Mouse (Mus musculus) kidney, embryonic 14.5 days (tissue): ENCODE measurements around the gene Trpc4ap. TPM values are rescaled to one million over a fixed set of nuclear protein-coding genes. Genes with fewer than 3 reads are reported as not detected.

ENCODE experiments used
- ATAC-seq: fragments of 200-750 bp; cut with Nextera tagmentation; 2 replicates; pipeline ENCODE4 v1.8.0; 2017; ENCODE audit warnings: moderate number of reproducible peaks, mild to moderate bottlenecking, moderate TSS enrichment, moderate library complexity; ENCODE audit not compliant: low FRiP score, low TSS enrichment
- H3K27ac ChIP-seq: fragments of 300-500 bp; sonication (generic); 2 replicates; pipeline ENCODE4 v1.5.1; 2014; ENCODE audit warnings: low read depth, mild to moderate bottlenecking, low read length, moderate library complexity, mixed read lengths
- H3K27me3 ChIP-seq: fragments of 300-500 bp; sonication (generic); 2 replicates; pipeline ENCODE4 v1.6.1; 2014; ENCODE audit warnings: mild to moderate bottlenecking, low read length; ENCODE audit not compliant: control insufficient read depth, insufficient read depth
- H3K36me3 ChIP-seq: fragments of 300-500 bp; sonication (generic); 2 replicates; pipeline ENCODE4 v1.6.1; 2014; ENCODE audit warnings: low read length, mixed read lengths; ENCODE audit not compliant: control insufficient read depth, insufficient read depth
- H3K4me1 ChIP-seq: fragments of 300-500 bp; sonication (generic); 2 replicates; pipeline ENCODE4 v1.6.1; 2014; ENCODE audit warnings: low read length, mixed read lengths; ENCODE audit not compliant: control insufficient read depth, insufficient read depth
- H3K4me2 ChIP-seq: fragments of 300-500 bp; sonication (generic); replicated peaks from 2 replicates; pipeline ENCODE4 v1.6.1; 2014; ENCODE audit warnings: low read depth, mild to moderate bottlenecking, low read length
- H3K4me3 ChIP-seq: fragments of 300-500 bp; sonication (generic); 2 replicates; pipeline ENCODE4 v1.5.1; 2014; ENCODE audit warnings: mild to moderate bottlenecking, low read length
- H3K9ac ChIP-seq: fragments of 300-500 bp; sonication (generic); 2 replicates; pipeline ENCODE4 v1.6.1; 2014; ENCODE audit warnings: low read depth, mild to moderate bottlenecking, low read length, moderate library complexity
- H3K9me3 ChIP-seq: fragments of 300-500 bp; sonication (generic); 2 replicates; pipeline ENCODE4 v1.6.1; 2016; ENCODE audit warnings: low read length; ENCODE audit not compliant: control insufficient read depth
- WGBS: fragments of 180-500 bp; shearing (Covaris S2); extraction: QIAGEN DNeasy Blood & Tissue Kit; methylation state at CpG from one replicate; pipeline ENCODE4 v1.1.7; 2014; 5-methylcytosine and 5-hydroxymethylcytosine counted together
- polyA plus RNA-seq: library from polyadenylated mRNA; unstranded; fragments of >200 nt; fragmentation: Nextera tagmentation; extraction: Ambion mirVana; gene quantifications from 2 replicates; pipeline ENCODE4 v1.2.1, GENCODE M21; 2014

Trpc4ap gene
- polyA plus RNA-seq, 1 experiment from 2014 or later: 134 TPM

GRCm38 (mm10) chr2:155624730-155625129, 67.5 kb downstream of the Trpc4ap start:
- Histone ChIP-seq H3K27ac (no peak overlapping the region), H3K4me1 (peaks cover 5% of the 10 kb centered on the region; the same call in 1 of the 2 replicates), H3K9ac (no peak overlapping the region), H3K27me3 (peaks cover 26% of the 10 kb centered on the region), H3K36me3 (no peaks in the 10 kb centered on the region), H3K4me2 (no peak overlapping the region), H3K4me3 (no peak overlapping the region), H3K9me3 (no peaks in the 10 kb centered on the region)
- no peak for ATAC-seq
- WGBS: 40% methylated on average over 10 of the region's 10 CpGs

DNA sequence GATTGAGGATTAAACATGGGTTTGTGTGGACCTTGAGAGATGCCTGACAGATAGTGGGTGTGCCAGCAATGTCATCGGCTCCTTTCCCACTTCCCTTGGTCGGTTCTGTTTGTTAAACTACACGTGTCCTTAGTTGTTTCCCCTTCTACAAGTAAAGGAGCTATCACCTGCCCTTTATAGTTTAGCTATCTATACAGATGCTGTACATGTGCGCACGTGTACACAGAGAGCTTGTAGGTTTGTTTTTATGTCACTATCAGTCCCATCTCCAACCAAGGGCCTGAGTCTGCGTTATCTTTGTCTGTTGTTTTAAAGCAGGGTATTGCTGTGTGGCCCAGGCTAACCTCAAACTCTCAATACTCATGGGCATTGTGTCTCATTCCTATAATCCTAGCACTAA, 68.2 kb downstream of the Trpc4ap start:
- no peaks in the 10 kb centered on the region for H3K36me3 ChIP-seq
- no peak for ATAC-seq
- peaks cover 22% of the 10 kb centered on the region for H3K27me3 ChIP-seq
- no peak overlapping the region for H3K4me3 ChIP-seq
- H3K4me2 ChIP-seq: no peak overlapping the region
- WGBS: 87% methylated on average over 6 of the region's 6 CpGs
- peaks cover 2% of the 10 kb centered on the region; the same call in 1 of the 2 replicates for H3K4me1 ChIP-seq
- H3K27ac ChIP-seq: no peak overlapping the region
- no peak overlapping the region for H3K9ac ChIP-seq
- H3K9me3 ChIP-seq: no peaks in the 10 kb centered on the region

DNA sequence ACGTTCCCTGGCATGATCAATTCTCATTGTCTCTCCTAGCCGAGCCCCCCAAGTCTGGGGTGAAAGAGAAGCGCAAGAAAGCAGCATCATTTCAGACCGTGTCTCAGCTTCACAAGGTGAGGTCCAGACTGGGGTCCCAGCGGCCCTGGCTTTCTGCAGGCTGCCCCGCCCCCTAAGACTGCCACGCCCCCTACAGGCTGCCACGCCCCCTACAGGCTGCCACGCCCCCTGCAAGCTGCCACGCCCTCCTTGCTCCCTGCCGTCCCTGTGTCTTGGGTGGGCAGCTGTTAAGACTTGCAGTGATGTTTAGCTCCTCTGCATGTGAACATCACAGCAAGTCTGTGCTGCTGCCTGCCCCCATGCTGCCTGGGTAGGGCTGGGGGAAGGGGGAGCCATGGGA, 69.6 kb downstream of the Trpc4ap start:
- H3K4me1 ChIP-seq: no peaks in the 10 kb centered on the region
- H3K4me2 ChIP-seq: no peak overlapping the region
- no peaks in the 10 kb centered on the region for H3K36me3 ChIP-seq
- no peak for ATAC-seq
- 32% methylated on average over 11 of the region's 11 CpGs for WGBS
- no peak overlapping the region for H3K4me3 ChIP-seq
- no peak overlapping the region for H3K27ac ChIP-seq
- peaks cover 10% of the 10 kb centered on the region; the same call in 1 of the 2 replicates for H3K27me3 ChIP-seq
- H3K9ac ChIP-seq: no peak overlapping the region
- H3K9me3 ChIP-seq: no peaks in the 10 kb centered on the region

- Histone ChIP-seq H3K36me3 (no peaks in the 10 kb centered on the region), H3K27ac (no peak overlapping the region), H3K4me2 (no peak overlapping the region), H3K27me3 (no peaks in the 10 kb centered on the region), H3K9me3 (no peaks in the 10 kb centered on the region), H3K9ac (no peak overlapping the region), H3K4me1 (no peaks in the 10 kb centered on the region), H3K4me3 (no peak overlapping the region)
- 21% methylated on average over 8 of the region's 8 CpGs for WGBS
- ATAC-seq: peak; percentile 73
Measured at GRCm38 (mm10) chr2:155619817-155620216, 72.4 kb downstream of the Trpc4ap start.

DNA sequence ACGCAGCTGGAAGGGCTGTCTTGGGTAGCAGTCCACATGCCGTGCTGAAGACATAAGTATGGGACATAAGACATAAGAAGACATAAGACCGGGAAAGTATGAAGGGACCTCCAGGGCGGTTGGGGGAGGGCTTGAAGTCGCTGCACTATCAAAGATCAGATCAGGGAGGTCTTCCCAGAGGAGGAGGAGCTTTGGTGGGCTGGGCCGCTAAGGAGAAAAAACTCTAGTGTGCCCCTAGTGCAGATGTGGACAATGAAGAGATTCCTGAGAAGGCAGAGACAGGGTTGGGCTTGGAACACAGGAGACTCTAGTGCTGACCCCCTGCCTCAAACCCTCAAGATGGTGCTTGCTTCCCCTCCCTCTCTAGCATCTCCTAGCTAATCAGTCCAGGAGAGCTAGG, 75.2 kb downstream of the Trpc4ap start:
- Histone ChIP-seq H3K27me3 (no peaks in the 10 kb centered on the region), H3K9me3 (no peaks in the 10 kb centered on the region), H3K27ac (no peak overlapping the region), H3K4me2 (no peak overlapping the region), H3K36me3 (no peaks in the 10 kb centered on the region), H3K4me3 (no peak overlapping the region), H3K4me1 (no peaks in the 10 kb centered on the region), H3K9ac (no peak overlapping the region)
- ATAC-seq: no peak
- 46% methylated on average over 6 of the region's 6 CpGs for WGBS

DNA sequence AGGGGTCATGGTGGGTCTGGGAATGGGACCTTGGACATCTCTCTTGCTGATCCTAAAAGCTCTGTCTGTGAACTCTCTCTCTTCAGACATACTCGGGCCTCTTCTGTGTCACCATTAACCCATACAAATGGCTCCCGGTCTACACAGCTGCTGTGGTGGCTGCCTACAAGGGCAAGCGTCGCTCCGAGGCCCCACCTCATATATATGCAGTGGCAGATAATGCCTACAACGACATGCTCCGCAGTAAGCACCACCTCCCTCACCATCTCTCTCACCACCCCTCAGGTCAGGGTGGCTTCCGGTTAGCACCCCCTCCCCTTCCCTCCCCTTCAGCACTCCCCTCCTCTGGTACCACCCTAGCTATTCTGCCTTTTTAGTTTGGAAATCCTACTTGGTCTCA, 78.2 kb downstream of the Trpc4ap start:
- no peaks in the 10 kb centered on the region for H3K36me3 ChIP-seq
- WGBS: 68% methylated on average over 8 of the region's 8 CpGs
- H3K4me2 ChIP-seq: peak overlapping the region; percentile 48; the same call in 1 of the 2 replicates
- H3K27me3 ChIP-seq: no peaks in the 10 kb centered on the region
- H3K27ac ChIP-seq: no peak overlapping the region
- H3K4me3 ChIP-seq: no peak overlapping the region; the same call in 1 of the 2 replicates
- H3K9me3 ChIP-seq: no peaks in the 10 kb centered on the region
- no peak for ATAC-seq
- H3K4me1 ChIP-seq: no peaks in the 10 kb centered on the region
- H3K9ac ChIP-seq: no peak overlapping the region

DNA sequence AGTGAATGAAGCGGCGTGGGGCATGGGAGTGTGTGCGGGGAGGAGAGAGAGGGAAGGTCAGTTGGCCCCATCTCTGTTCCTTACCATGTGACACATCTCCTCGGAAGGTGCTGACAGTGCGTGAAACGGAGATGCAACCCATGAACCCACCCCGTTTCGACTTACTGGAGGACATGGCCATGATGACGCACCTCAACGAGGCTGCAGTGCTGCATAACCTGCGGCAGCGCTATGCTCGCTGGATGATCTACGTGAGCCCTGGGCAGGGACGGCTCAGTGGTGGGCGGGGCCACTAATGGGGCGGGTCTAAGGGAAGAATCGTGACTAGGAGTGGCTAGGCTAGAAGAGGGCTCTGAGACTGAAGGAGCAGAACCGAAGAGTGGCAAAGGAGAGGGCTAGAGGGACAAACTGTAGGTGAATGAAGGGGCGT, 78.8 kb downstream of the Trpc4ap start:
- peak overlapping the region; percentile 48 for H3K4me2 ChIP-seq
- no peaks in the 10 kb centered on the region for H3K36me3 ChIP-seq
- peak overlapping the region; percentile 26 for H3K4me3 ChIP-seq
- no peak overlapping the region for H3K9ac ChIP-seq
- no peak overlapping the region for H3K27ac ChIP-seq
- WGBS: 6% methylated on average over 20 of the region's 20 CpGs
- peak; percentile 92 for ATAC-seq
- H3K4me1 ChIP-seq: no peaks in the 10 kb centered on the region
- H3K9me3 ChIP-seq: no peaks in the 10 kb centered on the region
- no peaks in the 10 kb centered on the region for H3K27me3 ChIP-seq

- H3K4me1 ChIP-seq: no peaks in the 10 kb centered on the region
- 87% methylated on average over 9 of the region's 9 CpGs for WGBS
Measured at GRCm38 (mm10) chr2:155611834-155612550, 80.2 kb downstream of the Trpc4ap start.

GRCm38 (mm10) chr2:155610978-155611377, 81.2 kb downstream of the Trpc4ap start, which contains the start of gene Myh7b:
TSS of gene Myh7b (plus strand) at chr2:155611212.
- no peak within 1 kb of the TSS for H3K4me2 ChIP-seq
- no peaks in the 10 kb centered on the region for H3K4me1 ChIP-seq
- H3K27ac ChIP-seq: no peak within 1 kb of the TSS
- H3K9ac ChIP-seq: no peak within 1 kb of the TSS
- 34% methylated on average over 4 of the region's 4 CpGs for WGBS
- no peaks in the 10 kb centered on the region for H3K9me3 ChIP-seq
- no peak for ATAC-seq
- H3K4me3 ChIP-seq: no peak within 1 kb of the TSS
- H3K27me3 ChIP-seq: no peaks in the 10 kb centered on the region
- H3K36me3 ChIP-seq: no peaks in the 10 kb centered on the region

More at GRCm38 (mm10) chr2:155611834-155612550, 80.2 kb downstream of the Trpc4ap start:
- Histone ChIP-seq H3K36me3 (no peaks in the 10 kb centered on the region), H3K9me3 (no peaks in the 10 kb centered on the region), H3K9ac (no peak overlapping the region), H3K27me3 (no peaks in the 10 kb centered on the region), H3K4me3 (no peak overlapping the region), H3K4me2 (no peak overlapping the region), H3K27ac (no peak overlapping the region)
- ATAC-seq: no peak
